Mouse (Mus musculus): ENCODE results near the gene Itm2c. TPM values are rescaled to one million over a fixed set of nuclear protein-coding genes. Genes with fewer than 3 reads are reported as not detected.

Gene Itm2c
- polyA plus RNA-seq (2015; fragmentation: Nextera tagmentation; extraction: Ambion mirVana): 233 and 248 TPM in 2 replicates

DNA sequence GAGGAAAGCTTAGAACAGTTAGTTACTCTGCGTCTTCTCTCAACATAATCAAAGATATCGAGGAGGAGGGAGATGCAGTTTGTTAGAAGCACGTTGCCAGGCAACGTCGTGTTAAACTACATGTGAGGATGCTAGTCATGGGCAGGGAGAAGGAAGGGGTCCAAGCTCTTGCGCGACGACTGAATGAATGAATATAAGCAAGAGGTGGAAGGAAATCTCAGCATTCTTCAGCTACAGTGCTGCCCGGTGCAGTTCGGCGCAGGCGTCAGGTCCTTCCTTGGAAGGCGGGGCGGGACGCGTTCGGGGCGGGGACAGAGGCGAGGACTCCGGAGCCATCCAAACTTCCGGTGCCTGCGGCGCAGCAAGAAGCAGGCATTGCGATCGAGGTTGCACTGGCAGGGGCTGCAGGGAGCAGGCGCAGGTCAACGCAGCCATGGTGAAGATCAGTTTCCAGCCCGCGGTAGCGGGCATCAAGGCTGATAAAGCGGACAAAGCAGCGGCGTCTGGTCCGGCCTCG lies at the start of gene Itm2c:
Itm2c (plus strand) TSS at position 51 of the 517 bp plus-strand sequence.
- peak within 1 kb of the TSS; percentile 78 for H3K4me2 ChIP-seq
- peak within 1 kb of the TSS; percentile 73 for H3K9ac ChIP-seq
- no peaks in the 10 kb centered on the region for H3K9me3 ChIP-seq
- H3K4me3 ChIP-seq: peak within 1 kb of the TSS; percentile 73
- H3K4me1 ChIP-seq: peaks cover 47% of the 10 kb centered on the region
- peak within 1 kb of the TSS; percentile 89 for H3K27ac ChIP-seq
- peak; percentile 91 for ATAC-seq (replicated peaks)
- no peaks in the 10 kb centered on the region for H3K27me3 ChIP-seq (replicated peaks)
- WGBS: under 1% methylated on average over 35 of the region's 35 CpGs
- no peaks in the 10 kb centered on the region for H3K36me3 ChIP-seq (replicated peaks)

DNA sequence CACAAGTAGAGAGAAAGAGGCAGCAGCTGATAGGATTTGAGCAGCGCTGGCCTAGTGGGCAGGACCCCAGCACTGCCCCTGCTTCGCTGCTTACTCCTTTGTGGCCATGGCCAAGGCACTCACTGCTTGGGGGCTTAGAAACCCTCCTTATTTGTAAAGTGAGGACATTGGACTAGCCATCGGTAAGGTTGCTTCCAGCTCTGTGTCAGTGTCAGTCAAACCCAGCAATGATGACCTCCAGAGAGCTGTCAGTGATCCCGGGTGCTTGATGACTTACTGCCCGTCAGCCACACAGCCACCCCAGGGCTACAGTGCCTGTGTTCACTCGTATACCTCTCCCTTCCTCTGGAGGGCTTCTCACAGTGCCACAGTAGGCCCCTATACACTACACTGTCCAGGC lies 49.1 kb upstream of the Itm2c start:
- H3K9me3 ChIP-seq: no peaks in the 10 kb centered on the region
- no peaks in the 10 kb centered on the region for H3K4me1 ChIP-seq
- H3K27me3 ChIP-seq (replicated peaks): no peaks in the 10 kb centered on the region
- no peak overlapping the region for H3K27ac ChIP-seq
- H3K4me3 ChIP-seq: no peak overlapping the region
- WGBS: 85% methylated on average over 6 of the region's 6 CpGs
- no peak overlapping the region for H3K9ac ChIP-seq
- peaks cover 28% of the 10 kb centered on the region; the same call in 1 of the 2 replicates for H3K36me3 ChIP-seq (replicated peaks)
- ATAC-seq (replicated peaks): 0 out of 2 replicates have a peak, but pooled peaks have one; percentile 51
- H3K4me2 ChIP-seq: no peak overlapping the region

DNA sequence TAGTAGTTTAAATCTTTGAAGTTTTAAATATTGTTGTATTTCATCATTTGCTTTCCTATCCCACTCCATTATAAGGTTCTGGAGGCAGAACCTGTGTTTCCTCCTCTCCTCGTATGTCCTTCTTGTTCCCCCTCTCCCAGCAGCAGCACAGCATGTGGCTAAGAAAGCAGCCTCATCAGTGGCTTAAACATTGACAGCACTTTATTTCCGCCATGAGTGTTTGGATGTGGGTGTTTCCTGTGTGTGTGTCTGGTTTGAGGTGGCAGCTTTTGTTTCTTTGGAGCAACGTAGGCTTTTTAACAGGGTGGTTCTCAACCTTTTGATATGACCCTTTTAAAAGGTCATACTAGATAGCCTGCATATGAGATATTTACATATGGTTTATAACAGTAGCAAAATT lies 48.6 kb upstream of the Itm2c start:
- peaks cover 28% of the 10 kb centered on the region; the same call in 1 of the 2 replicates for H3K36me3 ChIP-seq (replicated peaks)
- H3K27me3 ChIP-seq (replicated peaks): no peaks in the 10 kb centered on the region
- no peak overlapping the region for H3K9ac ChIP-seq
- no peak overlapping the region for H3K4me3 ChIP-seq
- H3K4me1 ChIP-seq: no peaks in the 10 kb centered on the region
- no peaks in the 10 kb centered on the region for H3K9me3 ChIP-seq
- WGBS: 87% methylated on average over 3 of the region's 3 CpGs
- H3K4me2 ChIP-seq: no peak overlapping the region
- ATAC-seq (replicated peaks): no peak
- H3K27ac ChIP-seq: no peak overlapping the region

DNA sequence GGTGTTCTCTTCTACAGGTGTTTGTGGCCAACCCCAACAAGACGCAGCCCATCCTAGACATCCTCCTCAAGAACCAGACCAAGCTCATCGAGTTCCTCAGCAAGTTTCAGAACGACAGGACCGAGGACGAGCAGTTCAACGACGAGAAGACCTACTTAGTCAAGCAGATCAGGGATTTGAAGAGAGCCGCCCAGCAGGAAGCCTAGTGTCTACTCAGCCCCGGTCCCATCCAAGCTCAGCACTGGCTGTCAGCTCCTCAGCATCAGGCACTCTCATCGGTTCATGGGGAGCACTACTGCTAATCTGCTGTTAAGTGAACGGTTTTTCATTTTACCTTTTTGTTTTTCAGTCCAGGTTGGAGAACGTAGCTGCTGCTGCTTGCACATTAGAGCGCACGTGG lies 45.1 kb upstream of the Itm2c start:
- no peak for ATAC-seq (replicated peaks)
- Histone ChIP-seq H3K27ac (no peak overlapping the region), H3K9ac (no peak overlapping the region), H3K4me2 (no peak overlapping the region), H3K4me3 (no peak overlapping the region), H3K4me1 (no peaks in the 10 kb centered on the region), H3K36me3 (replicated peaks) (peaks cover 17% of the 10 kb centered on the region; the same call in 1 of the 2 replicates), H3K27me3 (replicated peaks) (no peaks in the 10 kb centered on the region), H3K9me3 (no peaks in the 10 kb centered on the region)
- 90% methylated on average over 14 of the region's 14 CpGs for WGBS

DNA sequence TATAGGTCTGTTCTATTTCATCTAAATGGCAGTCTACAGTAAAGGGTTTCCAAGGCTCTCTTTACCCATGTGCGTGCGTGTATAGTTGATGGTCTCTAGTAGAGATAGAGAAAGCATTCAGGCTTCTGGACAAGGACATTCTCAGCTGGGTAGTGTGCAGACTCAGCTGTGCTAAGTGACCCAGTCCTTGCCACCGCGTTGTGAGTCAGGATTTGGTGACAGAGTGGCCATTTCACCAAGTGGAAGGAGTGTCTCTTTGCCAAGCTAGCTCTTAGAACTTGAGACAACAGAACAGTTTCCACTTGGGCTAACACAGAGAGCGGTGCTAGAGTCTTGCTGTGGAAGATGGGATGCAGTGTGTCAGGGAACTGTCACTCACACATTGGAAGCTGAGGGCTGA lies 43.2 kb upstream of the Itm2c start:
- Histone ChIP-seq H3K27ac (no peak overlapping the region), H3K36me3 (replicated peaks) (peaks cover 17% of the 10 kb centered on the region; the same call in 1 of the 2 replicates), H3K9me3 (no peaks in the 10 kb centered on the region), H3K9ac (no peak overlapping the region), H3K4me3 (no peak overlapping the region), H3K4me2 (no peak overlapping the region), H3K4me1 (no peaks in the 10 kb centered on the region), H3K27me3 (replicated peaks) (no peaks in the 10 kb centered on the region)
- 93% methylated on average over 5 of the region's 5 CpGs for WGBS
- no peak for ATAC-seq (replicated peaks)

DNA sequence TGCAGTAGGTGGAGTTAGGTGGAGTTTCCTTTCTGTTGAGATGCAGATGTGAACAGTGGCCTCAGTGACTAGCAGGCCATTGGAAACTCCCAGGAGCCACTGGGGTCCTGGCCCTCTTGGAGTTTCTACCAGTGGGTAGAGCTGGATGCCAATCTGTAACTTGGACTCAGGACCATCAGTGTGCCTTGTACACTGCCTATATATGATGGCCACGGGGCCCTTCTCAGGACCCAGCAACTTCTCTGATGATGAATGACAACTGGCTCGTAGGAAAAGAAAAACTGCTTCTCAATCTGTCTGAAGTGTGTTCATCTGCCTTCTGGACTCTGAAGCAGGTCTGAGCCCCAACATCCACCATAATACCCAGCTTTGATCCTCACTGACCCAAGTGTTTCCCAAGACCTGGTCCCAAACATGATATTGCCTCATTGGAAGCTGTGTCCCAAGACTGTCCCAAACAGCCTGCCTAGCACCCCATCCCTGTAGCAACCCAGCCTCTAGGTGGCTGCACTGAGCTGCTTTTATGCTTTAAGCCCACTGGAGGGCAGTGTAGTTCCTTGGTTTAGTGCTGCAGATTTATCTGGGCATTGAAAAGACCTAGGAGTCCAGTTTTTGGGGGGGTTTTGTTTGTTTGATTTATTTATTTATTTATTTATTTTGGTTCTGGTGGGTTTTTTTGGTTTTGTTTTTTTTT lies 40.9 kb upstream of the Itm2c start:
- no peak overlapping the region for H3K4me2 ChIP-seq
- no peak overlapping the region for H3K27ac ChIP-seq
- 81% methylated on average over 2 of the region's 2 CpGs for WGBS
- no peaks in the 10 kb centered on the region for H3K9me3 ChIP-seq
- no peak overlapping the region for H3K4me3 ChIP-seq
- H3K36me3 ChIP-seq (replicated peaks): peaks cover 8% of the 10 kb centered on the region; the same call in 1 of the 2 replicates
- peak; percentile 69 for ATAC-seq (replicated peaks)
- no peaks in the 10 kb centered on the region for H3K4me1 ChIP-seq
- H3K9ac ChIP-seq: no peak overlapping the region
- H3K27me3 ChIP-seq (replicated peaks): no peaks in the 10 kb centered on the region

DNA sequence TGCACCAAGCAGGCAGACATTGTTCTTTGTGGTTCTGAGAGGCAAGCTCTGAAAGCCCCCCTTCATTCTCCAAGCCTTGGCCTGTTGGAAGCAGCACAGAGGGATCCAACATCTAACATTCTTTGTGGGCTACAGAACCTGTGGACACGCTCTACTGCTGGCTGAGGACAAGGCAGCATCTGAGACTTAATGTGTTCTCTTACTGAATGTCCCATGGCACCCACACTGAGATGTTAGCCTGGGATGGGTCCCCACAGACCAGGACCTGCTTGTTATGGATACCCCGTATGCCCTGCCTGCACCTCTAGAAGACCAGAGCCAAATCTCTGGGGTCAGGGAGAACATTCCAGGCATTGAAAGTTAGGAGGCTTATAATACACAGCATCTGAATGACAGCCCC lies 40.2 kb upstream of the Itm2c start:
- H3K9me3 ChIP-seq: no peaks in the 10 kb centered on the region
- H3K4me1 ChIP-seq: no peaks in the 10 kb centered on the region
- H3K27me3 ChIP-seq (replicated peaks): no peaks in the 10 kb centered on the region
- 89% methylated on average over 2 of the region's 2 CpGs for WGBS
- H3K36me3 ChIP-seq (replicated peaks): peaks cover 7% of the 10 kb centered on the region; the same call in 1 of the 2 replicates
- no peak overlapping the region for H3K9ac ChIP-seq
- no peak overlapping the region for H3K27ac ChIP-seq
- ATAC-seq (replicated peaks): no peak
- no peak overlapping the region for H3K4me3 ChIP-seq
- H3K4me2 ChIP-seq: no peak overlapping the region

DNA sequence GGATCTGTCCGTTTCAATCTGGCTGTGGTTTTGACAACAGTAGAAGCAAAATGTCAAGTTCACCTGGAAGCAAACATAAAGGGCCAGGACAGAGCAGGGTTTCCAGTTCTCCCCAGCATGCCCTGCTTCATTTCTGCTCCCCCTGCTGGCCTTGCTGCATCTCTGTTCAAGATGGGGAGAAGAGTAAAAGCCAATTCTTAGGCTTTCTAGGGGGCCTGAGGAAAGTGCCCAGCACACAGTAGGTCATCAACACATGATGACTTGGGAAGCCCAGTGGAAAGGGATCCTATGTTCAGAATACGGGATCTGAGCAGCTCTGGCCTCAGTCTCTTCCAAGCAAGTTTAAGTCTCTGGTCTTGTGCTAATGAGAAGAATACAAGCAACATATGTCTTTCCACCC lies 39.6 kb upstream of the Itm2c start:
- no peak overlapping the region for H3K27ac ChIP-seq
- no peak for ATAC-seq (replicated peaks)
- peaks cover 1% of the 10 kb centered on the region; the same call in 1 of the 2 replicates for H3K36me3 ChIP-seq (replicated peaks)
- H3K4me1 ChIP-seq: no peaks in the 10 kb centered on the region
- no peak overlapping the region for H3K4me2 ChIP-seq
- H3K9me3 ChIP-seq: no peaks in the 10 kb centered on the region
- 80% methylated on average over 2 of the region's 2 CpGs for WGBS
- H3K27me3 ChIP-seq (replicated peaks): no peaks in the 10 kb centered on the region
- no peak overlapping the region for H3K4me3 ChIP-seq
- H3K9ac ChIP-seq: no peak overlapping the region

DNA sequence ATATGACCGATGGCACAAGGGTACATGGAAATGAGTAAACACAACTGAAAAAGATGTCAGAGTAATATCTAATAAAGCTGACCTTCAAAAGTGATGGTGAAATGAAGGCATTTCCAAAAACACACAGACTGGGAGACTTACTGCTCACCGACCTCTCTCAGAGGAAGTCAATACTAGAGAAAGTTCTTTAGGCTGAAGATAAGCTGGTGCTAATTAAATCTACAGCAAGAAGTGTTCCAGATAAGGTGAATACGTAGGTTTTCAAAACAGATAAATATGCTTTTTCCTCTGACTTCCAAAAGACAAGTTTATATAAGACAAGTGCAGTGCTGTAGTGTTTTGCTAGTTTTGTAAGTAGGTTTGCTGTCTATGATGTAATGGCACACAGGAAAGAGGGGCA lies 37.8 kb upstream of the Itm2c start:
- WGBS: 92% methylated on average over 3 of the region's 3 CpGs

DNA sequence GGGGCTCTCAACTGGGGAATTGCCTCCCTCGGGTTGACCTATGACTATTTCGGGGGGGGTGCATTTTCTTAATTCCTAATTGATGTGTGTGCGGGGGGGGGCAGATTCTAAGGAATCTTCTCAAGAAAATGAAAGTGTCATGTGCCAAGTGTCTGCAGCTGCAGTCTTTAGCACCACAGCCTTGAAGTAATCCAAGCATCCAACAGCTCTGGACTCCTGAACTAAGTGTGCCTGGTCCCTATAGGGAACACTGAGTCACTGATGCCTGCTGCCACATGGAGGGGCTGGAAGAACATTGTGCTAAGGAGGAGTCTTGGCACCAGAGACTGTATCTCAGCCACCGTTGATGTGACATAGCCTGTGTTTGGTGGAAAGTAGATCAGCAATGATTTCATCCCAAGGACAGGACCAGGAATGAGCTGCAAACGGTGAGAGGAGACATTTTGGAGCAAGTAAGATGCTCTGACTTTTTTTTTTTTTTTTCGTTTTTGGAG lies 36.8 kb upstream of the Itm2c start:
- no peaks in the 10 kb centered on the region for H3K27me3 ChIP-seq (replicated peaks)
- no peak for ATAC-seq (replicated peaks)
- WGBS: 81% methylated on average over 6 of the region's 6 CpGs
- no peaks in the 10 kb centered on the region for H3K36me3 ChIP-seq (replicated peaks)
- no peaks in the 10 kb centered on the region for H3K4me1 ChIP-seq
- no peaks in the 10 kb centered on the region for H3K9me3 ChIP-seq
- no peak overlapping the region for H3K9ac ChIP-seq
- no peak overlapping the region for H3K4me2 ChIP-seq
- H3K4me3 ChIP-seq: no peak overlapping the region
- H3K27ac ChIP-seq: no peak overlapping the region

More for the DNA sequence above, 37.8 kb upstream of the Itm2c start:
- H3K27me3 ChIP-seq (replicated peaks): no peaks in the 10 kb centered on the region
- no peaks in the 10 kb centered on the region for H3K36me3 ChIP-seq (replicated peaks)
- no peak for ATAC-seq (replicated peaks)
- no peaks in the 10 kb centered on the region for H3K4me1 ChIP-seq
- no peak overlapping the region for H3K27ac ChIP-seq
- no peak overlapping the region for H3K4me3 ChIP-seq
- no peak overlapping the region for H3K4me2 ChIP-seq
- no peaks in the 10 kb centered on the region for H3K9me3 ChIP-seq
- no peak overlapping the region for H3K9ac ChIP-seq

DNA sequence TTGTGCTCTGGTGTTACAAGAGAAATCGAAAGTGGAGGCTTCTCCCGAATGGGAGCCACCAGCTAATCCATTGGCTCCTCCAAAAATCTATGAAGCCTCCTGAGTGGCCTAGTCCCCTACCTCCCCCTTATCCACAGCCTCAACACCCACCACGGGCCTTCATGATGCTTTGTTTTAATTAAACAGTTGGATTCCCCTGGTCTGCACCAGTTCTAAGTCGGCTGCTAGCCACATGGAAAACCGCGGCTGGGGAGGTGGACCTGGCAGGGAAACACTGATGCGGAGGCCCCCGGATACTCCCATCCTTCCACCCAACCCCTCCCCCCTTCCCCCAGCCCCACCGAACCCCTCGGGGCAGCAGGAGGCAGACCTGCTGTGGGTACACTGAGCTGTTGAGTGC lies 29.7 kb upstream of the Itm2c start:
- Histone ChIP-seq H3K4me3 (no peak overlapping the region), H3K27ac (no peak overlapping the region), H3K36me3 (replicated peaks) (no peaks in the 10 kb centered on the region), H3K4me2 (no peak overlapping the region), H3K9me3 (no peaks in the 10 kb centered on the region), H3K4me1 (no peaks in the 10 kb centered on the region), H3K9ac (no peak overlapping the region), H3K27me3 (replicated peaks) (no peaks in the 10 kb centered on the region)
- ATAC-seq (replicated peaks): no peak
- WGBS: 76% methylated on average over 10 of the region's 10 CpGs

DNA sequence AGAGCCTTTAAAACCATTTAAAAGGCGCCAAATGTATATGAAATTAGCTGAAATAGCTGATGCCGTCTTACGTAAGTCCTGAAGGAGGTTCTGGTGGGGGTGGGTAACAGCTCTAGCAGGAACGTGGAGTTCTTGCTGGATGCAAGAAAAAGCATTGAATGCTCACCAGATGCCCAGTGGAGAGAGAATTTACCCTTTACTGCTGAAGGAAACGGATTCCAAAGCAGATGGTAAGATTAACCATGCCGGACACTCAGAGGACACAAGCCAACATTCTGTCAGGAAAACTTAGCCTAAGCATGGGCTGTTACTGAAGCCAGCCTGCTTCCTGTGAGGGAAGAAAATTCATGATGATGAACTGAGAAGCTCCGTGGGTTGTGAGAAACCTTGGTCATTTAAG lies 24.1 kb upstream of the Itm2c start:
- Histone ChIP-seq H3K36me3 (replicated peaks) (no peaks in the 10 kb centered on the region), H3K9ac (no peak overlapping the region)
- 83% methylated on average over 7 of the region's 7 CpGs for WGBS

DNA sequence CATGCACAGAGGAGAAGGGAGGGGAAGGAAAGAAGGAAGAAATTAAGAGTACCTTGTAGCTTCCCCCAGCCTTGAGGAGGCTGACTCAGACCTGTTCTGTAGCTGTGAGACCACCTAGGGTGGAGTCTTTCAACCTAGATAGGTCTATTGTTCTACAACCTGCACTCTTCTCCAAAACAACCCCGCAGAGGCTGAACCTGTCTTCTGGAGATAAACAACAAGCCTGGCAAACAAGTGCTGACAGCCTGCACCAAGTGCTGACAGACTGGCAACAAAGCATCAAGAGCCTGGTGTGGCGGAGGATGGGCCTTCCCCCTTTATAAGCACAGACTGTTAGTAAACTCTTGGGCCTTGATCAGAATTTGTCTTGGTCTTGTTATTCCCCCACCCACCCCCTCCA lies 23.5 kb upstream of the Itm2c start:
- H3K27me3 ChIP-seq (replicated peaks): no peaks in the 10 kb centered on the region
- no peak overlapping the region for H3K9ac ChIP-seq
- no peaks in the 10 kb centered on the region for H3K36me3 ChIP-seq (replicated peaks)
- H3K4me2 ChIP-seq: no peak overlapping the region
- 80% methylated on average over 2 of the region's 2 CpGs for WGBS
- H3K4me1 ChIP-seq: no peaks in the 10 kb centered on the region
- H3K4me3 ChIP-seq: no peak overlapping the region
- ATAC-seq (replicated peaks): no peak
- no peak overlapping the region for H3K27ac ChIP-seq
- H3K9me3 ChIP-seq: no peaks in the 10 kb centered on the region

More for the DNA sequence above, 24.1 kb upstream of the Itm2c start:
- H3K4me2 ChIP-seq: no peak overlapping the region
- H3K27me3 ChIP-seq (replicated peaks): no peaks in the 10 kb centered on the region
- no peaks in the 10 kb centered on the region for H3K9me3 ChIP-seq
- no peak for ATAC-seq (replicated peaks)
- H3K4me3 ChIP-seq: no peak overlapping the region
- H3K27ac ChIP-seq: no peak overlapping the region
- H3K4me1 ChIP-seq: no peaks in the 10 kb centered on the region
